Mouse (Mus musculus) CH12.LX (cell line): ENCODE results near the gene Il34.

Experiments used
- CTCF ChIP-seq, 2 experiments: IDR thresholded peaks in 1 of 2; conservative IDR thresholded peaks in 1 of 2; 2 replicates each; pipeline ENCODE4 v1.5.1; 2011 to 2012; ENCODE audit warnings: low read depth in 2 of 2, low read length in 2 of 2, improper control_type of control experiment in 1 of 2, inconsistent platforms in 1 of 2, mild to moderate bottlenecking in 1 of 2, moderate library complexity in 1 of 2
- E2F4 ChIP-seq: IDR thresholded peaks from 2 replicates; pipeline ENCODE4 v1.6.1; 2011; ENCODE audit warnings: low read depth, low read length, improper control_type of control experiment; ENCODE audit not compliant: insufficient replicate concordance
- EP300 ChIP-seq: IDR thresholded peaks from 2 replicates; pipeline ENCODE4 v1.6.1; 2011; ENCODE audit warnings: low read length, improper control_type of control experiment
- IRF4 ChIP-seq: IDR thresholded peaks from 2 replicates; pipeline ENCODE4 v1.6.1; 2014; ENCODE audit warnings: low read depth, mild to moderate bottlenecking, inconsistent platforms, low read length, improper control_type of control experiment
- MAFK ChIP-seq: IDR thresholded peaks from 2 replicates; pipeline ENCODE4 v1.6.1; 2011; ENCODE audit warnings: low read length, improper control_type of control experiment; ENCODE audit not compliant: insufficient replicate concordance
- MEF2A ChIP-seq: IDR thresholded peaks from 2 replicates; pipeline ENCODE4 v1.6.1; 2014; ENCODE audit warnings: low read depth, mild to moderate bottlenecking, inconsistent platforms, low read length, improper control_type of control experiment, borderline replicate concordance
- NELFE ChIP-seq: IDR thresholded peaks from 2 replicates; pipeline ENCODE4 v1.6.1; 2011; ENCODE audit warnings: low read depth, low read length, improper control_type of control experiment
- POLR2A ChIP-seq: IDR thresholded peaks from 2 replicates; pipeline ENCODE4 v1.6.1; 2011; ENCODE audit warnings: low read depth, mild to moderate bottlenecking, improper control_type of control experiment, low read length
- RCOR1 ChIP-seq: conservative IDR thresholded peaks from 2 replicates; pipeline ENCODE4 v1.6.1; 2012; ENCODE audit warnings: low read depth, mild to moderate bottlenecking, inconsistent platforms, low read length, improper control_type of control experiment
- TBP ChIP-seq: conservative IDR thresholded peaks from 2 replicates; pipeline ENCODE4 v1.6.1; 2011; ENCODE audit warnings: low read depth, low read length, improper control_type of control experiment
- USF2 ChIP-seq: conservative IDR thresholded peaks from 2 replicates; pipeline ENCODE4 v1.6.1; 2011; ENCODE audit warnings: low read depth, low read length, improper control_type of control experiment
- ZNF384 ChIP-seq: IDR thresholded peaks from 2 replicates; pipeline ENCODE4 v1.6.1; 2012; ENCODE audit warnings: low read depth, low read length, improper control_type of control experiment, inconsistent platforms

DNA sequence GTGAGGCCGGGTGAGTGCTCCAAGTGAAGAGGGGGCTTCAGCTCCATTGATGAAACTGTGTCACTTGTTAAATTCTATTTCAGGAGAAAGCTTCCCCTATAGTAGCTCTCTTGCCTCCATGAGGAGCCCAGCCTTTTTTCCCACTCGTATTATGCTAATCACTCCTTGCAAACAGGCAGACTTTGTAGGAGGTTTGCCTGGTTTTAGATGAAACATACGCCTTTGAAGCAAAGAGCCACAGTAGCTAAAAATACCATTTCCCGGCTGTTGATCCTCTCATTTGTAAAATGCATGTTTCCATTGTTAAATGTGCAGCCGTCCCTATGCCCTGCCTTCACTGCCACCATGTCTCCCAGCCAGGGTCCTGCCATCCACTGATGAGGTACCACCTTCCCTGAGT lies 108.2 kb downstream of the Il34 start:
- TF ChIP-seq MAFK (no peak), CTCF (conservative IDR thresholded peaks at IDR 0.05 in 1 of 2, IDR thresholded peaks at IDR 0.05 in 1 of 2; ENCODE audit: low read depth in 2 of 2, low read length in 2 of 2) (no peak), RCOR1 (no peak), POLR2A (no peak), NELFE (no peak), TBP (no peak), EP300 (no peak), USF2 (no peak), IRF4 (no peak), ZNF384 (no peak), MEF2A (no peak), E2F4 (no peak)
